Mouse (Mus musculus) C2C12 (cell line): ENCODE measurements around the gene Rita1. TPM values are rescaled to one million over a fixed set of nuclear protein-coding genes. Genes with fewer than 3 reads are reported as not detected.

Experiments used
- H3K27me3 ChIP-seq: one replicate; pipeline ENCODE4 v1.6.1; 2011; ENCODE audit not compliant: control insufficient read depth, insufficient read depth, insufficient read length
- H3K36me3 ChIP-seq: one replicate; pipeline ENCODE4 v1.6.1; 2011; ENCODE audit not compliant: control insufficient read depth, insufficient read depth
- H3K4me3 ChIP-seq: one replicate; pipeline ENCODE4 v1.5.1; 2011; ENCODE audit warnings: mild to moderate bottlenecking, control low read depth; ENCODE audit not compliant: poor library complexity, insufficient read depth, severe bottlenecking
- H3K79me2 ChIP-seq: one replicate; pipeline ENCODE4 v1.6.1; 2011; ENCODE audit not compliant: control insufficient read depth, insufficient read depth
- H3K79me3 ChIP-seq: one replicate; pipeline ENCODE4 v1.6.1; 2011; ENCODE audit warnings: low read depth, control low read depth
- H3ac ChIP-seq: one replicate; pipeline ENCODE3; 2011; ENCODE audit warnings: low read depth; ENCODE audit not compliant: control insufficient read depth, insufficient read length
- CEBPB ChIP-seq: IDR thresholded peaks from one replicate; pipeline ENCODE4 v1.6.1; 2011; ENCODE audit warnings: low read depth, mild to moderate bottlenecking, control low read depth, moderate library complexity
- CTCF ChIP-seq: IDR thresholded peaks from one replicate; pipeline ENCODE4 v1.5.1; 2011; ENCODE audit not compliant: control insufficient read depth, insufficient read depth, insufficient read length
- FOSL1 ChIP-seq: IDR thresholded peaks from one replicate; pipeline ENCODE4 v1.8.0; 2011; ENCODE audit warnings: mild to moderate bottlenecking, low read length; ENCODE audit not compliant: poor library complexity, insufficient read depth, severe bottlenecking
- MAX ChIP-seq: IDR thresholded peaks from one replicate; pipeline ENCODE4 v1.6.1; 2011; ENCODE audit warnings: mild to moderate bottlenecking, control low read depth
- MYOD1 ChIP-seq: IDR thresholded peaks from one replicate; pipeline ENCODE4 v1.6.1; 2011; ENCODE audit warnings: low read depth; ENCODE audit not compliant: control insufficient read depth, insufficient read length
- MYOG ChIP-seq: IDR thresholded peaks from one replicate; pipeline ENCODE4 v1.6.1; 2011; ENCODE audit not compliant: control insufficient read depth, insufficient read length; ENCODE audit errors: extremely low read depth
- USF1 ChIP-seq: IDR thresholded peaks from one replicate; pipeline ENCODE4 v1.6.1; 2011; ENCODE audit warnings: low read depth, mild to moderate bottlenecking, control low read depth, moderate library complexity
- polyA plus RNA-seq: library from polyadenylated mRNA; unstranded; fragments of >200 nt; fragmentation: generic; extraction: Trizol; gene quantifications from one replicate; pipeline ENCODE4 v1.2.1, GENCODE M21; 2012; ENCODE audit warnings: missing spikeins

The Rita1 gene
- polyA plus RNA-seq, 1 experiment = 17.2 TPM

GRCm38 (mm10) chr5:120577935-120578441, 34.4 kb downstream of the Rita1 start:
- Histone ChIP-seq H3K36me3 (peaks cover 28% of the 10 kb centered on the region), H3K79me2 (peaks cover 79% of the 10 kb centered on the region), H3K27me3 (no peaks in the 10 kb centered on the region), H3K79me3 (peaks cover 45% of the 10 kb centered on the region), H3ac (peak overlapping the region; percentile 42), H3K4me3 (no peak overlapping the region)
- TF ChIP-seq MAX (peak; percentile 65), MYOD1 (peak; percentile 74), FOSL1 (no peak)

GRCm38 (mm10) chr5:120576781-120577301, 35.5 kb downstream of the Rita1 start:
- H3K36me3 ChIP-seq = peaks cover 25% of the 10 kb centered on the region
- peaks cover 53% of the 10 kb centered on the region for H3K79me3 ChIP-seq
- no peak overlapping the region for H3ac ChIP-seq
- H3K27me3 ChIP-seq = no peaks in the 10 kb centered on the region
- H3K4me3 ChIP-seq = no peak overlapping the region
- H3K79me2 ChIP-seq = peaks cover 87% of the 10 kb centered on the region
- TF ChIP-seq MYOG = no peak
- TF ChIP-seq FOSL1 = no peak
- TF ChIP-seq MYOD1 = peak; percentile 80

DNA sequence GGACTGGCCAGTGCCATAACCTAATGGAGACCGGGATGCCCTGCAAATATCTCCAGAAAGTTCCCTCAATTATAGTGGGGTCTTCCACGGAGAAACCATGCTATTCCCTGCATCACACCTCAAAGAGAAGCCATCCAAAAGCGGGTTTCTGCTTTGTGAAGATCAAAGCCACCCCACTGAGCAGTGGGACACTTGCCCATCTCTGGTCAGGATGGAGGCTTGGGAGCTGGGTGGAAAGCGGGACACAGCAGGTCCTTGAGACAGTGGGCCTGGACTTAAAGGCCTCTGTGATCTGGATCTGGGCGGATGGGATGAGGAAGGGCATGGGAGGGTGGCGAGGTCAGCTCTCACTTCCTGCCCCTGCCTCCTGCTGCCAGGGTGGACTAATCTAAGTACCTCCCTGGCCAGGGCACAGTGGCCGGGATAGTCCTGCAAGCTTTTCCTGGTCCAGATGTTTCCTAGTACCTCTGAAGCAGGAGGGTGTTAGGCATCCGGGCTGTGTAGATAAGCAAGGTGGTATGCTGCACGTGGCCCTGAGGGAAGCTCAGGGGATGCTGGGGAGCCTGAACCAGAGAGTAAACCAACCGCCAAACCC, 37.8 kb downstream of the Rita1 start:
- Histone ChIP-seq H3K36me3 (peaks cover 20% of the 10 kb centered on the region), H3ac (no peak overlapping the region), H3K79me3 (peaks cover 57% of the 10 kb centered on the region), H3K79me2 (peaks cover 89% of the 10 kb centered on the region), H3K4me3 (no peak overlapping the region), H3K27me3 (no peaks in the 10 kb centered on the region)
- TF ChIP-seq CTCF = no peak
- TF ChIP-seq FOSL1 = no peak
- no peak for TF ChIP-seq MYOG
- TF ChIP-seq CEBPB = no peak
- no peak for TF ChIP-seq MAX
- TF ChIP-seq USF1 = no peak
- TF ChIP-seq MYOD1 = no peak

DNA sequence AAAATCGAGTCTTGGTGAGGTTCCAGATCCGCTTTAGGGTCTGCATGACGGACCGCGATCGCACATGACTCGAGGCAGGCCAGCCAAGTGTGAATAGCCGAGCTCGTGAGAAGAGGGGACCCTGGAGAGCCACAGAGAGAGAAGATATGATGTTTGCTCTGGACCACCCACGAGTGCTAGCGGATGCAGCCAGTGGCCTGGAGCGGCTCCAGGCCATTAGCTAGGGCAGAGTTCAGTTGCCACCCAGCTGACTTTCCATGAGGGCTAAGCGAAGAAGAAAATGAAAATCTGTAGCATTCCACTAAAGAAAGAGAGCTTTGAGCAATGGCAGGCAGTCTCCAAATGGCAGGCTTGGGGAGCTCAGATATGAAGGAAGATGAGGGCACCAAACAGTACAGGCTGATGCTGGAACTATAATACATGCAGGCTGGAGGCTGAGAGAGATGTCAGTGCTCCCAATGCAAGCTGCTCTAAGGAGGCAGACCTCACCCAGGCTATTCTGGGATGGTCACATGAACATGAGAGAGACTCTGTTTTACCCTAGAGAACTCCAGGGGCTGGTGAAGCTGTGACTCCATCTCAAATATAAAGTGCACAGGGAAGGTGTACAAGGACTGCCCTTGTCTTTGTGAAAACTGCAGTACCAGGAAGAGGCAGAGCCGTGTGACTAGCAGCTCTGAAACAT, 41.2 kb downstream of the Rita1 start:
- H3K79me2 ChIP-seq = peaks cover 92% of the 10 kb centered on the region
- H3ac ChIP-seq = no peak overlapping the region
- peaks cover 52% of the 10 kb centered on the region for H3K79me3 ChIP-seq
- H3K27me3 ChIP-seq = no peaks in the 10 kb centered on the region
- H3K4me3 ChIP-seq = no peak overlapping the region
- H3K36me3 ChIP-seq = peaks cover 19% of the 10 kb centered on the region
- no peak for TF ChIP-seq MAX
- TF ChIP-seq FOSL1 = no peak
- no peak for TF ChIP-seq MYOG
- TF ChIP-seq MYOD1 = no peak
- no peak for TF ChIP-seq USF1
- no peak for TF ChIP-seq CEBPB
- no peak for TF ChIP-seq CTCF

DNA sequence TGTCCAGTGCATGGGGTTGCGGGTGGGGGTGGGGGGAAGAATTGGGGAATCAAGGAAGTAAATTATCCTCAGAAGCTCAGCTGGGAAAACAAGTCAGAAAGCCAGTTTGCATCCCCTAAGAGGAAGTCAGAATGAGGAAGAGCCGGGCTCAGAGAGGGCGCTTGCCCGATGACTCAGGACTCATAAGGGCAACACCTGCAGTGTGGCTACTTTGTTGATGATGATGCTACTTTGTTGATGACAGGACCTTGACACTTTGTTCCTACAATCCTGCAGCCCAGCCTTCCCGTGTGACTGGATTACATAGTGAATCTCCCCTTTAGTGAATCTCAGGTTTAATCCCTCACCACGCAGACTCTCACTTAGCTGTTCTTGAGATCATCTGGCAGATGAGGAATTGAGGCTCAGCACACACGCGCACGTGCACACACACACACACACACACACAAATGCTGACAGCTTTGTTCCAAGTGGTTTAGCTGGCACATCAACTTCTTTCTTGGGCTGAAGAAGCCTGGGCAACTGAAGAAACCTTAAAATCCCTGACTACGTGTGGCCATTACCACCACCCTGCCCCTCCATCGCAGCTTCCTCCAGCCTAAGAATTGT, 42.0 kb downstream of the Rita1 start:
- H3K27me3 ChIP-seq = no peaks in the 10 kb centered on the region
- no peak for TF ChIP-seq CTCF
- no peak for TF ChIP-seq CEBPB
- TF ChIP-seq MAX = no peak
- TF ChIP-seq MYOD1 = no peak
- no peak for TF ChIP-seq USF1
- TF ChIP-seq FOSL1 = no peak
- no peak for TF ChIP-seq MYOG

More for the DNA sequence above, 42.0 kb downstream of the Rita1 start:
- Histone ChIP-seq H3K79me2 (peaks cover 92% of the 10 kb centered on the region), H3K36me3 (peaks cover 19% of the 10 kb centered on the region), H3ac (no peak overlapping the region), H3K4me3 (no peak overlapping the region), H3K79me3 (peaks cover 48% of the 10 kb centered on the region)
